Mouse (Mus musculus) gonadal fat pad, adult 2 months (tissue): ENCODE data around the gene Fgfr1op. TPM values are rescaled to one million over a fixed set of nuclear protein-coding genes. Genes with fewer than 3 reads are reported as not detected.

ENCODE experiments used
- DNase-seq: peaks from one replicate; pipeline ENCODE4 v3.0.0-alpha.2; 2012; ENCODE audit warnings: low read depth
- polyA plus RNA-seq: library from polyadenylated mRNA; depleted of rRNA; stranded (reverse); fragments of >200 nt; gene quantifications from 2 replicates; pipeline ENCODE4 v1.2.3, GENCODE M21; 2012; rRNA removed

Gene Fgfr1op
- polyA plus RNA-seq, 1 experiment, result 3.7 TPM

- no peak for DNase-seq
These were observed 60.4 kb downstream of the Fgfr1op start for GRCm38 (mm10) chr17:8225746-8226145.

GRCm38 (mm10) chr17:8228622-8229021 lies 63.3 kb downstream of the Fgfr1op start:
- no peak for DNase-seq

GRCm38 (mm10) chr17:8229607-8230006 lies 64.3 kb downstream of the Fgfr1op start:
- DNase-seq, result no peak

- no peak for DNase-seq
These were observed 66.8 kb downstream of the Fgfr1op start for GRCm38 (mm10) chr17:8232089-8232488.

- DNase-seq, result no peak
These were observed 68.4 kb downstream of the Fgfr1op start for GRCm38 (mm10) chr17:8233618-8234214.

GRCm38 (mm10) chr17:8234537-8234936 lies 69.2 kb downstream of the Fgfr1op start:
- DNase-seq, result no peak

GRCm38 (mm10) chr17:8235743-8236142 lies 70.4 kb downstream of the Fgfr1op start, which contains the start of gene Ccr6:
Gene Ccr6, plus strand, starts transcription at chr17:8236043.
- DNase-seq, result no peak

GRCm38 (mm10) chr17:8238012-8238710 lies 72.9 kb downstream of the Fgfr1op start:
- no peak for DNase-seq

- DNase-seq, result no peak
These were observed 74.3 kb downstream of the Fgfr1op start for GRCm38 (mm10) chr17:8239561-8239960.

GRCm38 (mm10) chr17:8240517-8240916 lies 75.2 kb downstream of the Fgfr1op start:
- DNase-seq, result no peak

GRCm38 (mm10) chr17:8241645-8242044 lies 76.3 kb downstream of the Fgfr1op start:
- no peak for DNase-seq

- no peak for DNase-seq
These were observed 76.9 kb downstream of the Fgfr1op start for GRCm38 (mm10) chr17:8242186-8242585.

- DNase-seq, result no peak
These were observed 78.8 kb downstream of the Fgfr1op start for GRCm38 (mm10) chr17:8244124-8244523.

- no peak for DNase-seq
These were observed 80.9 kb downstream of the Fgfr1op start for GRCm38 (mm10) chr17:8246102-8246754.

Other genes with a start within 250 kb of the Fgfr1op start
- 9.0 and 16.4 TPM in 2 replicates for gene Tagap, start 239.5 kb upstream of the Fgfr1op start, polyA plus RNA-seq
- gene Rsph3a, start 219.9 kb upstream of the Fgfr1op start, polyA plus RNA-seq, result 63.3 and 111 TPM in 2 replicates
- gene Gm49673, start 17.7 kb upstream of the Fgfr1op start, polyA plus RNA-seq, result 1.2 and 3.1 TPM in 2 replicates
- 72.6 and 117 TPM in 2 replicates for gene Rnaset2a, start 17.4 kb upstream of the Fgfr1op start, polyA plus RNA-seq
- 0.20 and 0.30 TPM in 2 replicates for gene Ccr6, start 70.5 kb downstream of the Fgfr1op start, polyA plus RNA-seq
- 313 and 529 TPM in 2 replicates for gene Mpc1, start 117.4 kb downstream of the Fgfr1op start, polyA plus RNA-seq
- 69.9 and 70.6 TPM in 2 replicates for gene Sft2d1, start 145.6 kb downstream of the Fgfr1op start, polyA plus RNA-seq
- gene Prr18, start 172.0 kb downstream of the Fgfr1op start, polyA plus RNA-seq, result 0.46 and 1.2 TPM in 2 replicates
- gene T2, start 190.5 kb downstream of the Fgfr1op start, polyA plus RNA-seq, result 1.3 and 1.8 TPM in 2 replicates